Mouse (Mus musculus) thymus, postnatal 14 days (tissue): ENCODE results near the gene Dmap1.

ENCODE experiments used
- DNase-seq: peaks from one replicate; pipeline ENCODE4 v3.0.0; 2021

The Dmap1 gene

DNA sequence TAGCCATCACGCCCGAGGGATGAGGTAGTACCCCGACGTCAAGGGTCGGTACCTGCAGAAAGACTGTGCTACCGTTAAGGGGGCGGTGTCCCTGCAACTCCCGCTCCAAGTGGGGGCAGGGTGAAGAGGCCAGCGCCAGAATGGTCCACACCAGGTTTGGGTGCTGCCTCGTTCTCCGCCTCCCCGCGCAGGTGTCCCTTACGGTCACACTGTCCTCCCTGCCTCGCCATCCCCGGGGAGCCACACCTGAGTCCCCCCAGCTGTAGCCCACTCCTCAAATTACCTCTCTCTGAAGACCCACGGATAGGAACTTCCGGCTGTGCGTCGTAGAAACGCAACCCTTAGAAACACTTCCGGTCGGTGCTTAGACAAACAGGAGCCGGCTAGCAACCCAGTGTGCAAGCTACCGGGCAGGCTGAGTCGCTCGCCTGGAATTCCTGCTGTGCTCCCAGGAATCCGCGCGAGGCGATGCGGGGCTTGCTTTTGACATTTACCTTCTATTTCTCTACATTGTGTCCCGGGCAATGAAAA is at the start of gene Dmap1:
Gene Dmap1, minus strand, starts transcription at position 343 of the 531 bp plus-strand sequence.
- peak; percentile 79 for DNase-seq

DNA sequence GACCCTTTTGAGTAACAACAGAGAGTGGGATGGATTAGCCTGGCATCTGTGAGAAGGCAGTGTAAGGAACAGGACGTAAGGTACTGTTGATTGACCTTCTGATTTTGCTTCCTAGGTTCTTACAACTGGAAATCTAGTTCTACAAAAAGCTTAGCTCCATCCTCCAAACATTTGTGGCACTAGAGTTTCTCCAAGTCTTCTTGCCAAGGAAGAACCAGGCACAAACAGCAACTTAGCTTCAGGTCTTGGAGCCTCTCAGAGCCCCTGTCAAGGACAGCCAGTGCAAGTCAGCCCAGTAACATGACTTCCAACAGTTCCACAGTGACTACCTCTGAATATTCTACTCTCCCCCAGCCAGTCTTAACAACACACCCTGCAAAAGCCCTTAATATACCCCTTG is 42.0 kb upstream of the Dmap1 start, which contains the start of gene Gm12845:
Gene Gm12845, plus strand, starts transcription at position 301 of the 400 bp plus-strand sequence.
- DNase-seq: no peak

DNA sequence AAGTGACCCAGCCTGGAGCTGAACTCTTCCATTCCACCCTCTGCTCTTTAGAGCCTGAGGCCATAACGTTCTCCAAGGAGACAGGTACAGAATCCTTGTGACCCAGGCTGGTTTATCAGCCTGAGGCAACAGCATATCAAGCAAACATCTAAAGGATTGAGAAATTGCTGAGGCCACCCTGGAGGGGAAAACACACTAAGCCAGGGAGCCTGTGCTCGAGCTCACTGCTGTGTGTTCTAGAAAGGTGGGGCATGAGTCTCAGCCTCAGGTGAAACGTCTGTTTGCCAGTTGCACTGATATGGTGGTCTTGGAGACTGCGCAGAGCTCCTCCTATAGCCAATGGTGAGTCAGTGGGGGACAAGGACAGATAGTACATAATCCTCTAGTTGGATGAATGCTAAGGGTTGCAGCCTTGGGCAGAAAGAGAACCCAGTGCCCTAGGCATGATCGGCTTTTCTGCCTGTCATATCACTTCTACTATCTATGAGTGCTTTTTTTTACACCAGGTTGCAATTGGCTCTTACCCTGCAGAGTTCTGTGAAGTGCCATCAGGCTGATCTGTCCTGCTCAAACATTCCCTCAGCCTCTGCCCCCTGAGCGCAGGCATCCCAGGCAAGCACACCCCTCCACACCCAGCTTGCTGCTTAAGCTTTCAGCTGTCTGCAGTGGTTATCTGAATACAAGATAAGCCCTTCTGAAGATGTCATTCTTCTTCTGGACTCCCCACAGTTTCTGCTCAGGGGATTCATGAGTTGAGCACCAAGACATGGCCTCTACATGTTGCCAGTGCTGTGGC is 31.4 kb upstream of the Dmap1 start:
- DNase-seq: no peak

DNA sequence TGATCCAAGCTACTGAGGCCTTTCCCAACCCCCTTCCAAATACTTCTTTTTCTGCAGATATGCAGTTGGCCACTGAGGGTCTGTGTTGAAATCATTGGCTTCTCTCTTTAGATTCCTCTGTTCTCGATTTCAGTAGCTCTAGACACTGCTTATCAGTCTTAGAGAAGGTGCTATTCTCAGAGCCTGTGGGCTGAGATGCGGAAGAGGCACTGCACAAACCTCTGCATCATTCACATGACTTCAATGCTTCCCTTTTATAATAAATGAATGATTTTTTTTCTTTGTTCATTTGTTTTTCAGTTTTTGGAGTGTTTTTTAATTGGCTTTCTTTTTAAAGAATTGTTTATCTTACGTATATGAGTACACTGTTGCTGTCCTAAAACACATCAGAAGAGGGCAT is 30.2 kb upstream of the Dmap1 start:
- DNase-seq: no peak

DNA sequence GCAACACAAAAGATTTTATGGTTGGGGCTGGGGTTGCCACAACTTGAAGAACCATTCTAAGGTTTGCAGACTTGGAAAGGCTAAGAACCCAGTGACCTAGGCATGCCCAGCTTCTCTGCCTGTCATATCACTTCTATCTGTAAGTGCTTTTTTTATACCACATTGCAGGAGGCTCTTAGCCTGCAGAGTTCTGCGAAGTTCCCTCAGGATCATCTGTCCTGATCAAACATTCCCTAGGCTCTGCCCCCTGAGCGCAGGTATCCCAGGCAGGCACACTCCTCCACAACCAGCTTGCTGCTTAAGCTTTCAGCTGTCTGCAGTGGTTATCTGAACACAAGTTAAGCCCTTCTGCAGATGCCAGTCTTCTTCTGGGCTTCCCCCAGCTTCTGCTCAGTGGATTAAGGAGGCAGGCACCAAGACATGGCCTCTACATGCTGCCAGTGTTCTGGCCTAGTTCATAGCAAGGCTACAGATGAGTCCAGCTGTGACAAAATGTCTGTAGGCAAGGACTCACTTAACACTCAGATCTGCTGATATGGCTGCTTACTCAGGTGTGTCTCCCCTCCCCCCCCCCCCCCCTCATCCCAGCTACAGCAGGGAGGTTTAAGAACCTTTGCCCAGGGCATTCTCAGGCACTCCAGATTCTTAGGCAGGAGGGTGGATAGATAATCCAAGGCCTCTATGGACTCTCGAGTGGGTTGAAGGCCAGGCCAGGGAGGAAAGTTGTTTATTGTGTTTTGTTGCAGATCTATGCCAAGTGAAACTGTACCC is 26.9 kb upstream of the Dmap1 start:
- no peak for DNase-seq

DNA sequence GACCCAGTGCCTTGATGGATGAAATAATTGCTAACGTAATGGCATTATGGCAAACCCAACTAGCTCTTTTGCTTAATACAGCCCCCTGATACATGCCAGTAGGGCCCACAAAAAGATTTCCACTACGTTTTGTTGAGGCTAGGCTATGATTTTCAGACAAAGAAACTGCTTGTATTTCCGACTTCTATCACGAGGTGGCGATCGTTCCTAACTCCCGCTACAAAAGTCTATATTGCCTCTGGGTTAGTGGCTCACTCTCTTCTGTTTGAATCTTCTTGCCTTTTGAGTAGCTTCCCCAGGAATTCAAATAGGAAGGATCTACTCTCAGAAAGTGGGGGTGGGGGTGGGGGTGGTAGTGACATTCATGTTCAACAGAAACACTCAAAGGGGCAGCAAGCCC is 23.3 kb upstream of the Dmap1 start:
- peak; percentile 37 for DNase-seq

DNA sequence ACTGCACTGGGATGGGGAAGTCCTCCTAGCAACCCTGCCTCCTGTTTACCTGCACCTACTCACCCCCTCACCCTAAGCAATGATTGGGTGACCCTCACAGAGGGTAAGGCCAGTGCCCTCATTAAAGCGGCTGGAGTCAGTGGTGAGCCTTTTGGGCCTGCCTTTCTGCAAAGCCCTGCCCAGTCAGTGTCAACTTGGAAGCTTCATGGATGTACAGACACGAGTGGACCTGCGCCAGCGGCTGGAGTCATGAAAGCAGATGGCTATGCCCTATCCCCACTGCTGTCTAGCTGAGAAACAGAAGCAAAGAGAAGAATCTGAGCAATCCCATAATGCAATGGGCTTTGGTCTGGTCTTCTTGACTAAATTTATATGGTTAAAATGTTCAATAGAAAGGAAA is 4.3 kb upstream of the Dmap1 start:
- DNase-seq: no peak

DNA sequence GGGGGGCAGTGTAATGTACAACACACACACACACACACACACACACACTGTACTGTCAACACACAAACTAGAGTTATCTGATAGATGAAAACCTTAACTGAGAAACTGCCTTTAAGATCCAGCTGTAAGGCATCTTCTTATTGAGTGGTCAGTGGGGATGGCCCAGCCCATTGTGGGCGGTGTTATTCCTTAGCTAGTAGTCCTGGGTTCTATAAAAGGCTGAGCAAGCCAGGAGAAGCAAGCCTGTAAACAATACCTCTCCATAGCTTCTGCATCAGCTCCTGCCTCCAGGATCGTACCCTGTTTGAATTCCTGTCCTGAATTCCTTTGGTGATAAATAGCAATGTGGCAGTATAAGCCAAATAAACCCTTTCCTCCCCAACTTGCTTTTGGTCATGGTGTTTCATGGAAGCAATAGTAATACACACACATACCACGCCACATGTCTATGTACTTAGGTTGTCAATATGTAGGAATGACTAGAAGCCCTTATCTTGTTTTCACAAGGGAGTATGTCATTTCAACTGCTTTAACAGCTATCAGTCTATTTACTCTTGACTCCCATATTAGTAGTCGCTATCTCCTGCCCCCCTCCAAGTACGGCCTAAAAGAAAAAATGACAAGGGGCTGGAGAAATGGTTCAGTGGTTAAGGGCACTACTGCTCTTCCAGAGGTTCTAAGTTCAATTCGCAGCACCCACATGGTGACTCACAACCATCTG is 1.1 kb upstream of the Dmap1 start:
- DNase-seq: no peak

DNA sequence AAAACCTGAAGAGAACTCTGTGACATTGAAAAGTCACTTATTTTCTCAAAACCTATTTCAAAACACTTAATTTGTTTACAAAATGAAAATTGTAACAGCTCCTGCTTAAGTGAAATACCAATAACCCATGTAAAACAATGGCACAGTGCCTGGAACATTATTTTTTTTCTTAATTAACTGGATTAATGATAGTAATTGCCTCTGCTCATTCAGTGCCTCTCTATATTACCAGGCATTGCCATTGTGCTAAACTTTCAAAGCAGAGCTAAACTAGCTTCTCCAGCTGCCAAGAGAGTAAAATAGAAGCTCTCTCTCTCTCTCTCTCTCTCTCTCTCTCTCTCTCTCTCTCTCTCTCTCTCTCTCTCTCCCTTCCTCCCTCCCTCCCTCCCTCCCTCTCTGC is 390 bp upstream of the Dmap1 start:
- DNase-seq: no peak

DNA sequence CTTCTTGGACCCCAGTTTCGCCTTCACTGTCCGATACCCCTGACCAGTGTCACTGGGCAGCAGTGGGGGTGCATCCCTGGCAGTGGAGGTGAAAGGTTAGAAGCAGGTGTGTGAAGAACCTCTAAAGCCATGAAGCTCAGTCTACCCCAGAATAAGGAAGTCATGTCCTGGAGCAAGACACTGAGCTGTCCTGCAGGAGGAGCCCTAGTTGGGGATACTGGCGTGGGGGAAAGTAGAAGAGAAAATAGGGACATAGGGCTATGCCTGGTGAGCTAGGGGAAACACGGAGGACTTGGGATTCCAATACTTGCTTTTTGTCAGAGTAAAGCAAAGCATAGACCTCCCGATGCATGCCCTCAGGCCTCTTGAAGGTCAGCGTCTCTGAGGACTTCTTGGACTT is 1.1 kb downstream of the Dmap1 start:
- DNase-seq: no peak

DNA sequence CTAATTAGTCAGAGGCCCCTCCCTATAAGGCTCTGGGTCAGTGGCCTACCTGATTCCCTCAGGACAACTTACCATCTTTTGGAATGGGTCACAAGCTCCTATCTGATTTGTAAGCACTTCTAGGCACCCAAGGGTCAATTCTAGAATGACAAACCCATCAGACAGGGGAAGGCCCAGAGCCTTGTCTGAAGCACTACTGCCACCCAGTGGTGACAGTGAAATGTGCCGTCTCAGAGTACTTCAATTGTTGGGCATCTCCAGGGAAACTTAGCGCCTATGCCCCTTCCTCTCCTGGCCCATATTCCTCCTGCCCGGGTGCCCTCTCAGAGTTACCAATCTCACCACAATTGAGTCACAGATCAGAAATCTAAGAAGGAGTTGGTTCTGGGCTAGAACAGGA is 5.2 kb downstream of the Dmap1 start:
- DNase-seq: peak; percentile 69

DNA sequence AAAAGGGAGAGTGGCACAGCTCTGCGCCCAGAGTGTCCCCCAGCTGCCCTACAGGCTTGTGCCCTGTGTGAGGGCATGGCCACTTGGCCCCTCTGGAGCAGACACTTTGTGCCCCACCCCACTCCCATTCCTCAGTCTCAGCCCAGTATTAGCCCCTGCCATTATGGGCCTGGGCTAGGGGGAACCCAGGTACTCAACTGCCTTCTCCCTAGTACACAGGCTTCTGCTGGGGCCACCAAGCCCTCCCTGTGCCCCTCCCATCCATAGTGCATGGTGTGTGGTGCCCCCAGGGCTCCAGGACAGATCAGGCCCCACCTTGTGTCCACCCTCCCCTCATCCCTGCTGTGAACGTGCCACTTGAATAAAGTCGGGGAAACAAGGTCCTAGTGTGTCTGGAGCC is 8.2 kb downstream of the Dmap1 start:
- DNase-seq: no peak

DNA sequence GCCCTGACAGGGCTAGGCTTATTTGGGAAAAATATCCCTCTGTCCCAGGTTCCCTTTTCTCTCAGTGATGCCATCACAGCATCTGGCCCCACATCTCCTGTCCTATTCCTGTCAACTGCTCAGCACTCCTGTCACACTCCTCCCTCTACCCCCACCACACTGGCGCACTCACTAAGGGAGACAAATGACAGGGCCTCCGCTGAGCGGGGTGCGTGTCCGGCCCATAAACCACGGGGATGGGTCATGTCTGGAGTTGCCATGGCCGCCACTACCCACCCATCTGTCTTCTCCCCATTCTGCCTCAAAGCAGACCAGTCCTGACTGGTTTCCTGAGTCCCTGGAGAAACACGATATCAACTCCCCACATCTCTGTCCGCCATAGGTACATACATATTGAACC is 10.0 kb downstream of the Dmap1 start:
- no peak for DNase-seq

DNA sequence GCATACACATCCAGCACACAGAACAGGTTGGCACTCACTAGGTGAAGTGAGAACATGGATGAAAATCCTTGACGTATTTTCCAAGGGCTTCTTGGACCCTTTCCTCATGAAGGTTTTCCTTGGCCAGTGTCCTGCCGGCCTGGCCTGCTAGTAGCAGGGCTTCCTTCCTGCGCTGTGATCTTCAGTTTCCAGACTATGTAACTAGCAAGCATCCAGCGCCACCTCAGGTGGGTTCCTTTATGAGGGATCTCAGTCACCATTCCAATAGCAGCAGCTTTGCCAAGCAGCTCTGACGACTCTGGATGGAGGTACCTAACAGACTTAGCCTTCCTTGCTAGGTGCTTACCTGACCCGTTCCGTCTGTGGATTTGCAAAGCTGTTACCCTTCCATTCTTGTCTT is 12.2 kb downstream of the Dmap1 start:
- no peak for DNase-seq

DNA sequence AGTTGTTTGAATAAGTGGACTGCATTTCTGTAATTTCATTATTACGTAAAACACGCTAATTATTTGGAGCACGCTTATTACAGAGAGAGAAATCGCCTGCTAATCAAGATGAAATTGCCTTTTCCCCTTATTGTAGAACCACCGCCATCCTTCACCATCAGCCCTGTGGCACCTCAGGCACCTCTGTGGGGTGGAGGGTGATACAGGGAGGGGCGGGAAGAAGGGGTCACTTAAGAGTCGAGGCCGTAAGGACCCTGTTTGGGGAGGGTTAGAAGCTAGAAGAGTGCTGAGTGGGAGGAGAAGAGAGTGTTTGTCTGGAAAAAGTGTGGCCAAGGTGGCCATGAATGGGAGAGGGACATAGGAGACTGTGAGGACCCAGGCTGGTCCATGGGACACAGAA is 16.0 kb downstream of the Dmap1 start:
- no peak for DNase-seq

DNA sequence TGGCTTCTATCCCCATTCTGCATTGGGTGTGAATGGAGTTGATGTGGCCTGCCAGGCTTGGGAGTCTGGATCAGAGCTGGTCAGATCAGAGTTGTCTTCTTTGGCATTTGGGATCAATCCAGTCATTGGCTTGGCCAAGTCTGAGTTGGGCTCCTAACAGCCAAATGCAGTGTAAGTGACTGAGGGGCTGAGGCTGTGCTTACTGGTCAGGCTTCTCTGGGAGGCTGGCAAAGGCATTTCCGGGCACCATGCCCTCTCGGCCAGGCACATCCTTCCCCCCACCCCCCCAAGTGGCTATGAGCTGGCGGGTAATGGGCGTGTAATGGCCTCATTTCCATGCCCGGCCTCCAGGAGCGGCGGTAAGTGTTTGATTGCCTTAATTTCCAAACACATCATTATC is 16.5 kb downstream of the Dmap1 start:
- no peak for DNase-seq

DNA sequence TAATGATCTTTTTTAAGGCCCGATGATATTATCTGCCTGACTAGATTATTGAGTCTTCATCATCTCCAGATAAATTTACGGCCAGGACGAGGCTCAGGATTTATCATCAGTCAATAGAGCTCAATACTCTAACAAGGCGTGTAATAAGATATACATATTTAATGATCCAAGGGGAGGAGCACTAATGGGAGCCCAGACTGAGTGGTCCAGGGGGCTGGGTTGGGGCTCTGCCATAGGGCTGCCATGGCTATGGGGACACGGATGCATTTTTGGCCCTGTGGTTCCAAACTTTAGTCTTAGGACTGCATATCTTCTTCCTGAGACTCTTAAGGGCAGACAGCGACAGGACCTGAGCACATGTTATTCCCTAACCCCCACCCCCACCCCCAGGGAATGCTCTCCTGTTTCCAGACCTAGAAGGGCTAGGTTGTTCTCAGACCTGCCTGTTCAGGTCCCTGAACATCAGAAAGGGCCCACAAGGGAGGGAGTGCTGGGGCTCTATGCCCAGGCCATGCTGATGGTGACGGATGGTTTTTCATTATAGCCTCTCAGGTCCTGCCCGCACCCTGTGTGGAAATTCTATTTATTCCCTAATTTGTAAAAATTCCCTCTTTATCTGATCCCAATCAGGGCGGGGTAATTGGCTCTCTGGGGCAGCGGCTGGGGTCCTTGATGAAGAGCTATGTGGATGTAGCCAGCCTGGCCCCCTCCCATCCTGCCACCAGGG is 17.5 kb downstream of the Dmap1 start:
- DNase-seq: no peak

DNA sequence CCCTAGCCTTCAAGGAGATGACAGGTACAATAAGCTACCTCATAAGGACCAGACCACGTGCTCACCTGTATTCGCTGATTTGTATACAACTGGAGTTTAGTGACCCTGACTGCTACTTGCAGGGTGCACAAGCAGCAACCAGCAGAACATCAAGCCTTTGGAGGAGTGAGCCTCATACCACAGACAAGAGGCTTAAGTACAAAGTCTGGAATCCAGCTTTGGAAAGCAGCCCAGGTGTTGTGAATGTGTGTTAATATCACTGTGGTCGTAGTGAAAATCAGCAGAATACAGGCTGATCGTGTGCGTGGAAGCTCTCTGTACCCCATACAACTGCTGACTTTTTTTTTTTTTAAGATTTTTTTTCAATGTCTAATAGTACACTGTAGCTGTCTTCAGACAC is 22.1 kb downstream of the Dmap1 start:
- no peak for DNase-seq

DNA sequence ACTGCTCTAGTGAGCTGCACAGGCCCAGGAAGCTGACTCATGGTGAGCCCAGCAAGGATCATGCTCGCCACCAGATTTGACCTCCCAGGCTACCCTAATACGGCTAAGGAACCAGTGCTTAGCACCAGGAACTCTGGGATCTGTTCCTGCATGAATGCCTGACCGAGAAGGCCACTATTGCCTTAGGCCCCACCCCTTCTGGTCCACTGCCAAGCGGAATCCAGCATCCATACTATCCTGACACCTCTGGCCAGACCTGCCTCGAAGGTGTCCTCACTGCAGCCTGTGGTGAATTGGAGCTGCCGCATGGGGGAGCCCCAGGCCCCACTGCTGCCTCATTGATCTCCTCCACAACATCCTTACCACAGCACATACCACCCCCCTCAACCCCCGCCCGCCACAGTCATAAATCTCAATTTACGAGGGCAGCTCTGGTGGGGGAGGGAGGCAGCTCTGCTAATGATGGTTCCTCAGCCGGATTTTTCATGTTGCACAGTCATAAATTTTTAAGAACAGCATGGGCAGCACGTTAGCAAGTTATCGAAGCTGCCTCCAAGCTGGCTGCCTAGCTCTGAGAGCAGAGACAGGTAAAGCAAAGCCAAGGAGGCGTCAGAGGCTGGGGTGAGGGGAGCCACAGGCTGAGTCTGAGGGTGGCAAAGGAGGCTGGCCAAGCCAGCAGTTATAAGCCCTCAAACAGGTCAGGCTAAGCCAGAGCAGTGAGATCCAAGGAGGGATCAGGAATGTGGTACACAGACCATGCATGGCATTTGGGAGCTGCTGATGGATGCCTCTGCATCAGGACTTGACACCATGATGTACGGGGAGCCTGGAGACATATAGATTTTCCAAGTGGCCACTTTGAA is 23.3 kb downstream of the Dmap1 start:
- peak; percentile 24 for DNase-seq

DNA sequence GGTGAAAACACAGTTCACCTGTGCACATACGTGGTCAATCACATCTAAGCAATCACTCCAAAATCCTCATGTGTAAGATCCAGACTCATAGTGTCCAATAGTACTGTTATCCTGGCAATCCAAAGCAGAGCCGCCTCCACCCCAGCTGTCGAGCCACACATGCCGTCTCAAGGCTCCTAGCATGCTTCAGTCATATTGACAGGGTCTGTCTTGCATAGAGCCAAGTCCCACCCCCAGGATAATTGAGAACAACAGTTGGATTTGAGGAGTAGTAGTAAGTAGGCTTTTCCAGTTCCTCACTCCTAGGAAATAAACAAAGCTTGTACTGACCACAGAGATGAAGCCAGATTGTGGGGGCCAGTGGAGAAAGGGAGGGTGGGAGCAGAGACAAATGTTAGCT is 24.4 kb downstream of the Dmap1 start:
- DNase-seq: no peak

DNA sequence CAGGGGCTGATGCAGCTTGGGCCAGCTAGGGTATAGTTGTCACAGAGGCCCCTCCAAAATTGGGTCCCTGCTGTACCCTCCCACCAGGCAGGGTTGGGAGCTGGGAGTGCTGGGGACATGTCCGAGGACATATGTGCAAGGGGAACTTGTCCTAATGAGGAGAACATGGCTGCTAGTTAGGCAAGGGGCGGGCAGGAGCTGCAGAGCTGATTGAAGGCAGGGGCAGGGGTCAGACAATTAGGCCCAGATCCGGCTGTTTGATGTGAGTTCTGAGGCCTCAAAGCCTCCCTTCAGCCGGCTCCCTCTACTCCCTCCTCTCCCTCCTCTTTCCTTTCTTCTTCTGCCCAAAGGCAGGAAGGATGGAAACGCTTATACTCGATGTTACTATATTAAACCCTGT is 25.1 kb downstream of the Dmap1 start:
- no peak for DNase-seq

DNA sequence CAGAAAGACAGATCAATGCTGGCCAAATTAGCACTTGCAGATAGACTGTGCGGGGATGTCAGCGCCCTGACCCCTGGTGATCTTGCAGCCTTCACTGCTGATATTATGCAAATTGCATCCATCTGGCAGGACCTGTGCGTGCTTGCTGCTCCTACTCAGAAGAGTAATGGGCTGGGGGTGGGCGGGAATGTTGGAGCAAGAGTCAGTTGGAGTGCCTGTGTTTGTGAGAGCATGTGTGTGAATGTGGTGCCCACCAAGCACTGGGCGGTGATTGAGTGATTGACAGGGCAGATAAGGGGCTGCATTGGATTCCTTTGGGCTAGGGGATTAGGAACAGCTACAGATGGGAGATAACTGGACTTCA is 26.6 kb downstream of the Dmap1 start:
- DNase-seq: no peak
